Mouse (Mus musculus) naive thymus-derived CD4-positive, alpha-beta T cell, adult 2 months (primary cell): ENCODE measurements around the gene Boll.

Experiments
- DNase-seq: peaks from one replicate; pipeline ENCODE4 v3.0.0-alpha.2; 2011; ENCODE audit warnings: low read depth

The Boll gene

DNA sequence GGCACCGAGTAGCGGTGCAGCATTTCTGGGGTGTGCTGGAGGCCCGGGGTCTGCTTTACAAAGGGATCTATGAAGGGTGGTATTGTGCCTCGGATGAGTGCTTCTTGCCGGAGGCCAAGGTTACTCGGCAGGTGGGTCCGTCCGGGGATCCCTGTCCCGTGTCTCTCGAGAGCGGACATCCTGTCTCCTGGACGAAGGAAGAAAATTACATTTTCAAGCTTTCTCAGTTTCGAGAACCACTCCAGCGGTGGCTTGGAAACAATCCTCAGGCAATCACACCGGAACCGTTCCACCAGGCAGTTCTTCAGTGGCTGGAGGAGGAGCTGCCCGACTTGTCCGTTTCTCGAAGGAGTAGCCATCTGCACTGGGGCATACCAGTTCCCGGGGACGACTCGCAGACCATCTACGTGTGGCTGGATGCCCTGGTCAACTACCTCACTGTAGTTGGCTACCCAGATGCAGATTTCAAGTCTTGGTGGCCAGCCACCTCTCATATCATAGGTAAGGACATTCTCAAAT, 125.6 kb downstream of the Boll start:
- DNase-seq: peak; percentile 40

DNA sequence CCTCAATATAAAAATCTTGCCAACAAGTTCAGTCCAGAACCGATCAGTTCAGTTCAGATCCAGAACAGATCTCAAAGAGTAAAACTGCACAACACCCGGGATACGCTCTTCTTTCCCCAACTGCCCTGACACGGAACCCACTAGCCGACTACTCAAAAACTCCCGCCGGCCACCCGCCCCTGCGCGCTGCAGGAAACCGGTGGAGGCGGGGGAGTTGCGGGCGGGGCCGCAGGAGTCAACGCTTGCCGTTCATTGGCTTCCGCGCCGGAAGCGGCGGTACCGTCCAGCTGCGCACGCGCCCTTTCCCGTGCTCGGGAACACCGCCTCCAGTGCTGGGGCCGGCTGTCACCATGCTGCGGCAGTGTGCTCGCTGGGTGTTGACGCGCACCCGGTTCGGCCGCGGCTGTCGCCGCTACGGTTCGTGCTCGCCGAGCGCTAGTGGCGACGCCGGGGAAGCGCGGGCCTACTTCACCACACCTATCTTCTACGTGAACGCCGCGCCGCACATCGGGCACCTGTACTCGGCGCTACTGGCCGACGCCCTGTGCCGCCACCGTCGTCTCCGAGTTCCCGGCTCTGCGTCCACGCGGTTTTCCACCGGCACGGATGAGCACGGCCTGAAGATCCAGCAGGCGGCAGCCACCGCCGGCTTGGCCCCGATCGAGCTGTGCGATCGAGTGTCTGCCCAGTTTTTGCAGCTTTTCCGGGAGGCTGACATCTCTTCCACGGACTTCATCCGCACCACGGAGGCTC, 126.2 kb downstream of the Boll start, which contains the start of gene Mars2:
Mars2 (plus strand) TSS at position 288 of the 753 bp plus-strand sequence.
- peak; percentile 95 for DNase-seq

DNA sequence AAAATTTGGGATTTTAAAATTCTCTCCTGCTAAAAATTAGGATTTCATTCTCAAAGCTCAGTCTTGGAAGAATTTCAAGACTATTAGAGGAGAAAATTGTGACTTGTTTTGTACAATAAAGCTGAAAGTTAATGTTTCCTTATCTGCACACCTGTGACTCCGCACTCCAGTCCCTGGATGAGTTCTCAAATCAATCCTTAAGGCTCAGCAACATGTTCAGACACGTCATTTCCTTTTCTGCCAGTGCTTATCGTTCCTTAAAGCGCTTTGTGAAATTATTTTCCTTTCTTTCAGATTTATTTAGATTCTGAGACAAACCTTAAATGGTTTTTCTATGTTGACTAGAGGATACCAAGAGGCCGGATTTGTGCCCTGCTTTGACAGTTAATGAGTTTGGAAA, 126.8 kb downstream of the Boll start:
- DNase-seq: no peak

DNA sequence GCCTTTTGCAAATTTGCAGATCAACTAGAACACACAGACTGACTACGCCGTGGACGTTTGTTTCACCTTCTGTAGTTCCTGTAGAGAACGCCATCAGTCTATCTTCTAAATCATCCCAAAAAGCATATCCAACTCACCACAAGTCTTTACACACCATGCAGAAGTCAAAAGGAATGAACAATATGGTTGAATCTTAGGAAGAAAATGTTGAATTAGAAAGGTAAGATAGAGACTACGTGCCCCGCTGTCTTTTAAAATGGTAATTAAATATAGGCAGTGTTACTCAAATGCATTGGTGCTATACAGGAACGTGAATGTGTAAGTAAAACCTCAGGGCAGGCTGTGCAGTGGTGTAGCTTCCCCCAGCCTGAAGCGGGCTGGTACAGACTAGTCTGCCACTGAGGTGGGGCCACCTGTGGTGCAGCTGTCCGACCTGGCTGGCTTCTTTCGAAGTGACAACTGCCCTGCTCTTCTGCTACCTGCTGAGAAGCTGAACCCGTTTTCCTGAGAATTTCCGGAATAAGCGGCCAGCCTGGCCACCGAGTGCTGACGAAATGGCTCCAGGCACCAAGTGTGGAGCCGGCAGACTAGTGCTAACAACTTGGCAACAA, 128.3 kb downstream of the Boll start:
- no peak for DNase-seq

DNA sequence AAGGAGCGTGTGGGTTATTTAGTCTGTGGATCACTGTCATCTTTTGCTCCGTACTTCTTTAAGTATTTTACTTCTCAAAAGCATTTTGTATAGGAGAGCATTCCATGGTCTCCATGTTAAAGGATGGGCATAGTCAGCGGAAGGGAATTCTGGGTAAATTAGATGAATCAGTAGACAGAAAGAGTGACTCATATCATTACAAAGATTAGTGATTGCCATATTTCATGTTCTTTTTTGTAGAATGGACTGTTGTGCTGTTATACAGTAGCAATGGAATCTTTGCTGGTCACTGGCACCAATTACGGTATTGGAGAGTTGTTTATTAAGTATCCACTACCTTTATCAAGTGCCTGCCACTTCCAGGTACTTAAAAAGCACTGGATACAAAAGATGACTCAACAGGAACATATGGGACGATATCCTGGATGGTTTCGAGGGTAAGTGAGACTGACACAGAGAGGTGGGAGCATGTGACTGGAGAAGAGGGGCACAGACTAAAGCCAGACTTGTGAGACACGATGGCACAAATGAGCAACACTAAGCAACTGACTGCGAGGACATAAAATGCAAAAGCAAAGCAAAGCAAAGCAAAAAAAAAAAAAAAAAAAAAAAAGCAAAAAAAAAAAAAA, 134.9 kb downstream of the Boll start:
- DNase-seq: no peak

DNA sequence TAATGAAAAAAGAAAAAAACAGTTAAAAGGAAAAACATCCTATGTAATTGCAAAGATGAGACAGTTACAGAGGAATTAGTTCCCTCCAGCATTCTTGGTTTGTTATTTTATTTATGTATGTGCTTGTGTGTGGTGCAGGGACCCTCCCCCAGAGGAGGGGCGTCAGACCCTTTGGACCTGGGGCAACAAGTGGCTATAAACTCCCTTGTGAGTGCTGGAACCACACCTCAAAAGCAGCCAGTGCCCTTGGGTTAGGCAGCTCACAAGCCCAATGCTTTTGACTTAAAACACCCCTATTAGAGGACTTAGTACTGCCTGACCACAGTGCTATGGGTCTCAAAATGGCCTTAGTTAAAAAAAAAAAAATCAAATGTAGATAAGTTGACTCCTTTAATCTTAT, 135.9 kb downstream of the Boll start:
- no peak for DNase-seq

DNA sequence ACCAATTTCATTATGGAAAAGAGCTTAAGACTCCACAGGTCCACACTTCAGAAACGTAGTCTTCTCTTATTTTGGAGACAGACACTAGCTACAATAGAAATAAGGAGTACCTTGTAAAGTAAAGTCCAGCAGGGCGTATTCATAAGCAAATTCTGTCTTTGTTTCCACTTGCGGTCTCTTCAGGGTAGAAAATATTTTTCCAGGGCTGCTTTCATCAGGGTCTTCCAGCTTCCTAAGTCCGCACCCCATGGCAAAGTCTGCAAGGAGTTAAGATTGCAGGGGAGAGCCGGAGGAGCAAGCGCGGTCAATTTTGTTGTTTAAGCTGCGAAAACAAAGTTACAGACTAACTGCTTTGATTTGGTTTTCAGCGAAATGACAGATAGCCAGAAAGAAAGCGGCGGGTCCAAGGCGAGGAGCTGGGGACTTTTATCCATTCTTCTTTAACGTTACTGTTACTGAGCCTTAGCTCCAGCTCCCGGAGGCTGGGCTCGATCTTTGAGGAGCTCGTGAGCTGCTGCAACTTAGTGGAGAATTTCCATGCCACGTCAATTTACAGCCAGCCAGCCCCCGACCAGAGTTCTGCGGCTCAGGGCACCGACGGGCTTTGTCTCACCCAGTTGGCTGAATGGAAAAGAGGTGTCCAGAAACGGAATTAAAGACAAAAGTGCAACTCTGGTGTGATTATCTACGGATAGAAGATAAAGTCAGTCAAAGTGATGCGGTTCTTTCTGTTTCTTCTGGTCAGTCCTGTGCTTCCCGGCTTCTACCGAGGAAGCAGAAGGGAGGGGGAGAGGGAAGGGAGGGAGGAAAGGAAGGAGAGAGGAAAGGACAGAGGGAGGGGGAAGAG, 137.0 kb downstream of the Boll start, which contains the start of gene Rftn2:
Rftn2 (minus strand) TSS at position 772 of the 847 bp plus-strand sequence.
- no peak for DNase-seq

DNA sequence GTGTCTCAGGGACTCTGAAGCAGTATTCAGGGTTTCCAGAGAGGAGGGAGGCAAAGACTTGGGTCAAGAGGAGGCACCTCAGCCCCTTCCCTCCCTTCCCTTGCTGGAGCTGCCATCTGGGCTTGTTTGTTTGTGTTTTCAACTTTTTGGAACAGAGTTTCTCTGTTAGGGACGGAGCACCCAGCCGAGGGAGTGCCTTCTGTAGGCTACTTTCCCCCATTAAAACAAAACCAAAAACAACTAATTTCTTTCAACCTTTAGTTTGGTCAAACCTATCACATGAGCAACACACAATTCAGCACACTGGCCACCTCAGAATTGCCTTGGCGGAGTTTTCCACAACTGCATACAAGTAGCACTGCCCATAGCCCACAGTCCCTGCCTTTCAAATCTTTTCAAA, 137.9 kb downstream of the Boll start:
- DNase-seq: no peak

DNA sequence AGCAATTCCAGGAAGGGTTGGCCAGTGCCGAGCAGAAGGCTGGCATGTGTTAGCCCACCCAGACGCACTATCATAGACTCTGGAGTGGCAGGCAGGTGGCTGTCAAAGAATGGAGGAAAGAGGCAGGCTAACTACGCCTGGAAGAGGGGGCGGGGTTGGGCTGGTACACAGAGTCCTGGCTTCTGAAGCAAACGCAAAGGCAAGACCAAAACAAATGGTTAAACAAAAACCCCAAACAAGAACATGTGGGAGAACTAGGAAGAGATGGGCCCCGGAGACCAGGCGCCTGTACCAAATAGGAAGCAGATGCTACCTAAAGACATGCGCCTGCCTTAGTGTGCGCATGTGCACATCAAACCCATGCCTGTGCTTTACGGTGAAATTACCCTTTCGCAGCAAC, 139.2 kb downstream of the Boll start:
- no peak for DNase-seq

DNA sequence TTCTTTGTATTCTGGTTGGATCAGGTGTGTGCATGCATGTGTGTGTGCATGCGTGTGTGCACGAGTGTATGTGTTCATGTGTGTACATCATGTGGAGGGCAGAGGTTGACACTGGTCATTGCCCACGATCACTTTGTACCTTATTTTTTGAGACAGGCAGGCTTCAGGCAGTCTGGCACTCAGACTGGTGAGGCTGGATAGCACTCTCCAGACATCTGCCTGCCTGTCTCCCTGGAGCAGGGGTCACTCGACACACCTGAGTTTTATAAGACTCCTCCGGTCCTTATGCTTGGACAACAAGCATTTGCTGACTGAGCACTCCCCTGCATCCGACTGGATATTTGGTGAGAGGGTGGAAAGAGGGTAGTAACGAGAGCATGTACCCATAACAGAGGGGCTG, 140.2 kb downstream of the Boll start:
- no peak for DNase-seq

DNA sequence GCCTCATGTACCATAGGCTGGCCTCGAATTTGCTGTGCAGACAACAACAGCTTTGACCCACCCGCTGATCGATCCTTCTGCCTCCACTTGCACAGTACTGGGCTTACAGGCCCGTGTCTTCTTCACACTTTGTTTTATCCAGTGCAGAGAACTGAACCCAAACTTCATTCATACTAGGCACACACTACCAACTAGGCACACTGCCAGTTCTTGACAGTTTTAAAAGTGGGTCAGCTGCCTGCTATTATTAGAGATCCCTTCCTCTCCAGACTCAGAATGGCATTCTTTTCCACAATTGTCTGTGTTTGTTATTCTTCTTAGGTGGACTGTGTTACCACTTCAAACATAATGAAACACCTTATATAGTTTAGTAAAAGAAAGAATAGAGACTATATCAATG, 141.9 kb downstream of the Boll start:
- DNase-seq: no peak

DNA sequence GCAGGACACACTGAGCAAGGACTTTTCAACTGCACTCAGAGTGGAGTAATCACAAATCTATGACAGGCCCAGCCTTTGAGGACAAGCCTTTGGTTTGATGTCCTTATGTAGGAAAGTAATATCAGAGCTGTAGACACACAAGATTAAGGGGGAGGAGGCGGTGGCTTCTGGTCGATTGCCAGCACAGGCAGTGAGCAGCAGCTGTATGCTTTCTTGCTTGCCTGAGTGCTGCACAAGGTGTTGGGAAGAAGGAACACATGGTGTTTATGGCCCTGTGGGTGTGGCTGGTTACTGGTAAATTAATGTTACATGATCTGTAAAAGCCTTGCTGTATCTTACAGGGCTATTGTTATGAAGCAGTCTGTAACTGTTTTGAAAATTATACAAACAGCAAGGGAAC, 146.1 kb downstream of the Boll start:
- DNase-seq: no peak

DNA sequence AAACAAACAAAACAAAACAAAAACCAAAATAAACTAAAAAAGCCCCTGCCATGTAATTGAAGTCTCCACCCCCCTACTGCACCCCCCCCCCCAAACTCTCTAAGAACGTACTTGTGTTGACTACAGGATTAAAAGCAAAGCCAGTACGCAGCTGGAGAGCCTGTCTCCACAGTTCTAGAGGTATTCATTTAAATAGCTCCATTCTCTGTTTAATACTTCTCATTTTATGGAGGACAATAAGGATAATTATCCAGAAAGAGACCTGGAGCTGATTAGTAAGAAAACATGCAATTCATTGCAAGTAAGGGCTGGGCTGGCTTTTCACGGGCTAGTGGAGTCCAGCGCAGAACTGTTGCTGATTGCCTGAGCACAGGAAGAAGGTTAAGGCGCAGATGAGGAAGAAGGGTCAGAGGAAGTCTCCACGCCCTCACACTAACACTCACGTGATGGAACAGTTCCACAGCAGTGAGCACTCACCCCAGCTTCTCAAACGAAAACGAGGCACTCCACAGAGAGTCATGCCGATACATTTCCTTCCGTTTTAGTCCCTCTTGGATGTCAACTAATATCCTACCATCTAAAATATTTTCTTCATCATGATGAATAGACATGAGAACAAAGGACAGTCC, 148.0 kb downstream of the Boll start:
- DNase-seq: peak; percentile 82

DNA sequence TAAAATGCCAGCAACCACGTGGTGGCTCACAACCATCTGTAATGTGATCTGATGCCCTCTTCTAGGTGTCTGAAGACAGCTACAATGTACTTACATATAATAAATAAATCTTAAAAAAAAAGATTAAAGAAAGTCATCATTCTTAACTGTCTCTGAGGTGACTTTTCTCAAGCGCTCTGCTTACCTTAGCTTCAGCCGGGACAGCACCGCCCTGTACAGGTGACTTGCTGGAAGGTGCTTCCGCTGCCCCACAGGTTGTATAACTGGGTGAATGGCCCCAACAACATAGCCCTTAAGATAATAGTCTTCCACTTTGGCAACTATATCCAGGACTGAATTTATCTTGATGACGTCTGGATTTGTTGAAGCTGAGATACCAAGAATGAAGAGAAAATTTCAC, 149.3 kb downstream of the Boll start:
- no peak for DNase-seq

DNA sequence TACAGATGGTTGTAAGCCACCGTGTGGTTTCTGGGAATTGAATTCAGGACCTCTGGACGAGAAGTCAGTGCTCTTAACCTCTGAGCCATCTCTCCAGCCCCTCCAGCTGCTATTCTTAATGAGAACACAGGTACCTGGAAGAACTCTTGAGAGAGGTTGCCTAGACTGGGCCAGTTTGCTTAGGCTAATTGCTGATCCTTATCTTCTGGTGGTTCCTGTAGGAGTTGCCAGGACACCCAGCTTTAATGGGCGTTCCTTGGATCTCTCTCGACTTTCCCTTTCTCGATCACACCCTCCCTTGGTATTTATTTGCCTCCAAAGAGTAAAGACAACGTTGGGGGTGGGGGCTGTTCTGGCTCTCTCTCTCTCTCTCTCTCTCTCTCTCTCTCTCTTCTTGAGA, 149.8 kb downstream of the Boll start:
- DNase-seq: no peak

DNA sequence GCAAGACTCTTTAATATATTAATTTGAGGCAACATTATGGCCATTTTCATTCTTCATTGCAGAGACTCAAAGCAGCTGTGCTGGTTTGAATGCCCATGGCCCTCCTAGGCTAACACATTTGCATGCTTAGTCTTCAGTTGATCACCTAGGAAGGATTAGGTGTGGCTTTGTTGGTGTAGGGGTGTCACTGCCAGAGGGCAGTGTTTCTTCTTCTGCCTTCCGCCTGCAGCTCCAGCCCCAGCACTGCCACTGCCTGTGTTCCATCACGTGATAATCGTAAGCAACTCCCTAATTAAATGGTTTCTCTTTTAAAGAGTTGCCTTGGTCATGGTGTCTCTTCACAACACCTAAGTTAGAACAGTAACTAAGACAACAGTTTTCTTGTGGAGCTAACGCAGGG, 150.5 kb downstream of the Boll start:
- DNase-seq: no peak

DNA sequence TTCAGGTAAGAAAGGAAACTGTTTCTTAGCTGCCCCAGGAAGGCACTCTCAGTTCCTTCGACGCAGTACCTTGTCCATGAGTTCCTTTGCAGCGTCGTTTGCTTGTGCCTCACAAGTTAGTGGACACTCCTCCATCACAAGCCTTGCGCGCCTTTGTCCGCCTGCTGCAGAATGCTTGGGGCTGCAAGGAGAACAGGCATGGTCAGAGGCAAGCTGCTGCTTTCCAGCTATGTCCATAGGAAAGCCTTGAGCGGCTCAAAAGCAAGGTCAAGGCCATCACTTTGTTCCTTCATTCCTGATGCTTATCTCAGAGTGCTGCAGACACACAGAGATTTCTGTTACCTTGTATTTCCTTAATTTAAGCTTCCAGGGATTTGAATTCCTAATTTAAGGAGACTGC, 152.2 kb downstream of the Boll start:
- DNase-seq: no peak

DNA sequence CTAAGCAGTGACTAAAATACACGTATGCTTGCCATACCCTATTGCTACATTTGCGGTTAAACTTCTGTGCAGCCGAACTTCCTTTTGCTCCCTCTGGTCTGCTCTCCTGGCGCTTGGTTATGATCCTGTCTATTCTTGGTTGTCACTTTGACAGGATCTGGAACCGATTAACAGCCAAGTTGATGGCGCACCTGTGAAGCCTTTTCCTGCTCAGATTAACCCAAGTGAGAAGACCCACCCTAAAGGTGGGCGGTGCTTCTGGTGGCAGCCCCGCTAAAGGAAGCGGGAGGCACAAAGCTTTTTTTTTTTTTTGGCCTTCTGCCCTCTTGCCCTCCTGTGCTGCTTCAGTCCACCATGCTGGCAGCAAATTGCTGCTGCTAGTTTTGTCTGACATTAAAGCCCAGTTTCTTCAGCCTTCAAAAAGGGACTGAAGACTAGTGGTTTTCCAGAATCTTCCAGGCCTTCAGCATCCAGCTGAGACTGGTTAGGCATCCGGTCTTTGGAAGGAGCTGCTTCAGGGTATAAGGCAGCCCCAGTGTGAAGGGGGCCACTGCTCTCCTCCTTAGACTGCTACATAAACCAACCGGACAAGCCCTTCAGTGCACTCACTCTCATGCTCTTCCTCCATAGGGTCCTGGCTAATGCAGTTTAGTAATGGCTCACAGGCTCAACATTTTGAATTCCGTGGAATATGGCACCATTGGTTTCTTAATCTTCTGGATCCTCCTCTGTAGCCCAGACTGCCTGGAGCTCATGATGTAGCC, 152.9 kb downstream of the Boll start:
- DNase-seq: peak; percentile 67

DNA sequence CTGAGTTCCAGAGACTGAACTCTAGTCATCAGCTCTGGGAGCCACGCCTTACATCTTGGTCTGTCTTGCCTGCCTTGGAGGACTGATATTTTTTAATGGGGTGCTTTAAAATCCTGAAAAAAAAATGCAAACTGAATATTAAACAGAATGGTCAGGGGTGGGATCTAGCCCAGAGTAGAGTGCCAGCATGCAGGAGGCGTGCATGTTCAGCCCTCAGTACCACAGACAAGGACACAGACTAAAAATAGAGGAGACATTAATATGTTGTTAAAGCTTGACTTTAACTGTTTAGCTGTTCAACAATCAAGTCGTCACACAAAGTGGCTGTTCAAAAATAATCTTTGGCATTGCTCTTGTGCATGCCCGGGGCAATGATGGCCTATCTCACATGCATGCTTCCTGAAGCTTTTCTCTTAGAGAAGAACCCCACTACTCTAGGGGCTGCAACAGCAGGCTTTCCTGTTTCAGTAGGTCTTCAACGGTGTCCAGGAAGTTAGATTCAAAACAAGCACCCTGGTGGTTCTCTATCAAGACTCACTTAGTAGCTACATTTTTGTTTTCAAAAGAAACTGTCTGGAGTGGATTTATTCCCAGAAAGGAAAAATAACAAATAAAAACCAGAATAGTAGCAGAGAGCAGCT, 154.6 kb downstream of the Boll start:
- peak; percentile 41 for DNase-seq

DNA sequence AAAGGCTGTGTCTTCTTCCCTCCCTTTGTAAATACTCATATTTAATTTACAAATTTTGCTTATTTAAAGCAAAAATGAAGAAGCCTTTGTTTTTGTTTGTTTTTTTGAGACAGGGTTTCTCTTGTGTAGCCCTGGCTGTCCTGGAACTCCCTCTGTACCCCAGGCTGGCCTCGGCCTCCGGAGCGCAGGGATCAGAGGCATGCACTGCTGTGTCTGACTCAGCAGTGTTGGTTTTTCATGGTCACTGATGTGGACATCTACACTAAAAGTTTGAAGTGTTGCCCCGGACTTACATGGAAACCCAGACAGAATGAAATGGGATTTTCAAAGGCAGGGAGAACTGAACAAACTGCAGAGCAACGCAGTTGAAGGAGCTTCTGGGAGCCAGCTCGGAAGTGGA, 155.7 kb downstream of the Boll start:
- no peak for DNase-seq
